ENCODE assay signal across 8 mouse cellular contexts in the genomic region with DNA sequence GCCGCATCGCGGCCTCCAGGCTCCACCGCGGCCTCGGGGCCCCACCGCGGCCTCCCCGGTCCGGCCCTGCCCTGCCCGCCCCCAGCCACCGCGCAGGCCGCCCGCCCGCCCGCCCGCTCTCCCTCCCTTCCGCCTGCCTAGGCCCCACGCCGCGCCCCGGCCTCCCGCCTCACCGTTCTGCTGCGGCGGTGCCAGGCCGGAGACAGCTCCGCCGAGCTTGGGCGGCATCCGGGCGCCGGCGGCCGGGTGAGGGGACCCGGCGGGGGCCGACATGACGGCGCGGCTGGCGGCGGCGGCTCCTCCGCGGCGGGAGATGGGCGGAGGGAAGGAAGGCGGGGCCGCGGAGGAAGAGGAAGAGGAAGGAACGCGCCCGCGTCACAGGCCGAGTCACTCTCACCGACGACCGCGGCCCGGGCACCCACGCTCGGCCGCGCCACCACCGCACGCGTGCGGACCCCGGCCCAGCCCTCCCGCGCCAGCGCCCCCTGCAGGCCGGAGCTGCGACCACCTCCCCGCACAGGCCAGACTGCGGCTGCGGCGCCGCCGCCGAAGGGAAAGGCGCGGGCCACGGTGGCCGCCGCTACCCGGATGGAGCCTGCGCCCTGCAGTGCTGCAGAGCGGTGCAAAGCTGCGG. TPM values are rescaled to one million over a fixed set of nuclear protein-coding genes. Genes with fewer than 3 reads are reported as not detected.
DNase-seq lines count a peak whose midpoint lies in the region; ATAC-seq and TF ChIP-seq lines count a peak whose summit lies in the region.

No protein-coding gene starts in this region.

- H3K27ac ChIP-seq in embryonic fibroblast, embryonic 13.5 days (ENCODE audit: insufficient read depth, low read length), result peak overlapping the region; percentile 82
- H3K27ac ChIP-seq in heart, embryonic 12.5 days (ENCODE audit: poor library complexity, severe bottlenecking), result peak overlapping the region; percentile 98
- H3K27ac ChIP-seq in kidney, postnatal 0 days, result peak overlapping the region; percentile 98
- peak overlapping the region; percentile 37; the same call in 1 of the 2 replicates for H3K27ac ChIP-seq in liver, embryonic 14.5 days
- peak overlapping the region; percentile 98 for H3K27ac ChIP-seq in stomach, embryonic 16.5 days (ENCODE audit: low read length)

- no peak; the same call in 1 of the 2 replicates for TF ChIP-seq POLR2A in embryonic fibroblast, embryonic 13.5 days (IDR thresholded peaks at IDR 0.05; ENCODE audit: low read depth, low read length)

- no peak for TF ChIP-seq EP300 in liver, embryonic 14.5 days (IDR thresholded peaks at IDR 0.05; ENCODE audit: low read depth)

- no peaks in the 10 kb centered on the region for H3K9me3 ChIP-seq in heart, embryonic 12.5 days (replicated peaks)
- H3K9me3 ChIP-seq in kidney, postnatal 0 days (replicated peaks; ENCODE audit: low read length), result no peaks in the 10 kb centered on the region
- no peaks in the 10 kb centered on the region for H3K9me3 ChIP-seq in liver, embryonic 14.5 days (ENCODE audit: control insufficient read depth, low read length)
- no peaks in the 10 kb centered on the region for H3K9me3 ChIP-seq in stomach, embryonic 16.5 days (replicated peaks; ENCODE audit: control insufficient read depth, low read length)

- DNase-seq in CD4-positive helper T cell, adult 2 months (ENCODE audit: low read depth, low spot score), result peak; percentile 89
- DNase-seq in brain, adult 2 months (ENCODE audit: low read depth, low spot score), result peak; percentile 92
- peak; percentile 81 for DNase-seq in kidney, postnatal 0 days (ENCODE audit: low spot score)
- DNase-seq in liver, embryonic 14.5 days (ENCODE audit: low read depth in 3 of 3, low spot score in 3 of 3), result peak; percentile 48 to 50 (median 49)
- DNase-seq in neural tube, embryonic 10.5 days (ENCODE audit: extremely low spot score, low spot score), result peak; percentile 91

- peak; percentile 92 for ATAC-seq in heart, embryonic 12.5 days (ENCODE audit: insufficient number of reproducible peaks, low FRiP score)
- peak; percentile 91 for ATAC-seq in kidney, postnatal 0 days (replicated peaks; ENCODE audit: low FRiP score, low read depth)
- ATAC-seq in liver, embryonic 14.5 days (ENCODE audit: insufficient read depth), result peak; percentile 88
- ATAC-seq in stomach, embryonic 16.5 days (ENCODE audit: insufficient read depth, low FRiP score), result peak; percentile 88

- peaks cover 12% of the 10 kb centered on the region for H3K4me1 ChIP-seq in embryonic fibroblast, embryonic 13.5 days (ENCODE audit: control insufficient read depth, insufficient read depth, low read length)
- H3K4me1 ChIP-seq in heart, embryonic 12.5 days (replicated peaks), result peaks cover 44% of the 10 kb centered on the region
- H3K4me1 ChIP-seq in kidney, postnatal 0 days (replicated peaks; ENCODE audit: insufficient read depth, low read length), result peaks cover 25% of the 10 kb centered on the region; the same call in 1 of the 2 replicates
- peaks cover 5 to 17% of the 10 kb centered on the region in 2 experiments; a peak in 3 of 4 replicates for H3K4me1 ChIP-seq in liver, embryonic 14.5 days (replicated peaks; ENCODE audit: control insufficient read depth in 2 of 2, insufficient read depth in 2 of 2, low read length in 1 of 2)
- peaks cover 26% of the 10 kb centered on the region for H3K4me1 ChIP-seq in stomach, embryonic 16.5 days (ENCODE audit: control insufficient read depth, insufficient read depth, low read length)

- no peaks in the 10 kb centered on the region for H3K36me3 ChIP-seq in heart, embryonic 12.5 days
- no peaks in the 10 kb centered on the region for H3K36me3 ChIP-seq in kidney, postnatal 0 days (ENCODE audit: insufficient read depth, low read length)
- H3K36me3 ChIP-seq in liver, embryonic 14.5 days (replicated peaks; ENCODE audit: control insufficient read depth, insufficient read depth, low read depth), result no peaks in the 10 kb centered on the region
- H3K36me3 ChIP-seq in stomach, embryonic 16.5 days (ENCODE audit: control insufficient read depth, insufficient read depth, low read length), result no peaks in the 10 kb centered on the region

- H3K4me3 ChIP-seq in embryonic fibroblast, embryonic 13.5 days (ENCODE audit: insufficient read depth, low read length), result peak overlapping the region; percentile 63
- H3K4me3 ChIP-seq in heart, embryonic 12.5 days, result peak overlapping the region; percentile 80
- peak overlapping the region; percentile 94 for H3K4me3 ChIP-seq in kidney, postnatal 0 days (replicated peaks; ENCODE audit: low read depth, low read length)
- H3K4me3 ChIP-seq in liver, embryonic 14.5 days (ENCODE audit: insufficient read depth in 1 of 2, low read depth in 2 of 2, low read length in 2 of 2), result peak overlapping the region; percentile 71 to 74
- H3K4me3 ChIP-seq in stomach, embryonic 16.5 days (replicated peaks; ENCODE audit: low read length), result peak overlapping the region; percentile 88

- peak overlapping the region; percentile 75 for H3K4me2 ChIP-seq in heart, embryonic 12.5 days
- H3K4me2 ChIP-seq in kidney, postnatal 0 days (ENCODE audit: low read length), result peak overlapping the region; percentile 84
- peak overlapping the region; percentile 85 for H3K4me2 ChIP-seq in liver, embryonic 14.5 days (ENCODE audit: low read depth)
- H3K4me2 ChIP-seq in stomach, embryonic 16.5 days (ENCODE audit: low read depth, low read length), result peak overlapping the region; percentile 94

- peak; percentile 45 for TF ChIP-seq CTCF in embryonic fibroblast, embryonic 13.5 days (IDR thresholded peaks at IDR 0.05; ENCODE audit: borderline replicate concordance, insufficient read depth, low read length)
- TF ChIP-seq CTCF in kidney, postnatal 0 days (IDR thresholded peaks at IDR 0.05; ENCODE audit: low read depth), result peak; percentile 64
- TF ChIP-seq CTCF in liver, embryonic 14.5 days (IDR thresholded peaks at IDR 0.05; ENCODE audit: low read depth), result peak; percentile 25; the same call in 1 of the 2 replicates

- peak overlapping the region; percentile 94 for H3K9ac ChIP-seq in heart, embryonic 12.5 days
- peak overlapping the region; percentile 99 for H3K9ac ChIP-seq in kidney, postnatal 0 days (ENCODE audit: low read depth, low read length)
- peak overlapping the region; percentile 71 for H3K9ac ChIP-seq in liver, embryonic 14.5 days (replicated peaks)
- peak overlapping the region; percentile 100 for H3K9ac ChIP-seq in stomach, embryonic 16.5 days (ENCODE audit: low read length)

- WGBS in heart, embryonic 12.5 days, result under 1% methylated on average over 72 of the region's 92 CpGs
- under 1% methylated on average over 62 of the region's 92 CpGs for WGBS in kidney, postnatal 0 days
- whole genome bisulfite sequencing in liver, embryonic 14.5 days (ENCODE audit: insufficient replicate concordance), result under 1% methylated on average over 74 of the region's 92 CpGs
- WGBS in stomach, embryonic 16.5 days, result under 1% methylated on average over 54 of the region's 92 CpGs

- no peaks in the 10 kb centered on the region for H3K27me3 ChIP-seq in heart, embryonic 12.5 days (replicated peaks)
- no peaks in the 10 kb centered on the region for H3K27me3 ChIP-seq in kidney, postnatal 0 days (ENCODE audit: insufficient read depth, low read length)
- H3K27me3 ChIP-seq in liver, embryonic 14.5 days (ENCODE audit: control insufficient read depth, insufficient read depth, low read length), result no peaks in the 10 kb centered on the region
- H3K27me3 ChIP-seq in stomach, embryonic 16.5 days (ENCODE audit: control insufficient read depth, insufficient read depth, low read length), result no peaks in the 10 kb centered on the region

RNA-seq across cellular contexts. Expression of gene Sec24b, which starts 0.8 kb away (rescaled TPM):
- polyA plus RNA-seq in embryonic fibroblast, embryonic 13.5 days (2011; ENCODE audit: insufficient read length, low read depth, missing spikeins), result 87.1 and 98.3 TPM in 2 replicates
- 32.1 and 35.5 TPM in 2 replicates for polyA plus RNA-seq in heart, embryonic 12.5 days (2016; fragmentation: Nextera tagmentation; extraction: Ambion mirVana)
- 21.5 and 23.1 TPM in 2 replicates for polyA plus RNA-seq in kidney, postnatal 0 days (2015; fragmentation: Nextera tagmentation; extraction: Ambion mirVana)
- polyA plus RNA-seq in liver, embryonic 14.5 days (2012; rRNA removed), result 12.8 and 17.1 TPM in 2 replicates
- polyA plus RNA-seq in liver, embryonic 14.5 days (2014; fragmentation: Nextera tagmentation; extraction: Ambion mirVana), result 7.8 and 8.6 TPM in 2 replicates
- polyA plus RNA-seq in stomach, embryonic 16.5 days (2015; fragmentation: Nextera tagmentation; extraction: Ambion mirVana), result 28.2 and 29.7 TPM in 2 replicates

Comparison
In these comparisons a context has a peak if more than half of its experiments do, and no peak if none do; other contexts are left out.
1. Peak in every context shown above with its lines: DNase-seq, ATAC-seq, H3K4me3 ChIP-seq and H3K27ac ChIP-seq.
2. H3K27ac ChIP-seq: peak in every context shown above with its lines; median percentile 98 in heart, embryonic 12.5 days; 98 in kidney, postnatal 0 days; 98 in stomach, embryonic 16.5 days; 82 in embryonic fibroblast, embryonic 13.5 days; 37 in liver, embryonic 14.5 days.